Mouse (Mus musculus) embryonic fibroblast, embryonic 13.5 days (primary cell): ENCODE measurements around the gene Rbm5.

ENCODE experiments used
- CTCF ChIP-seq: IDR thresholded peaks from 2 replicates; pipeline ENCODE4 v1.5.1; 2011; ENCODE audit warnings: mild to moderate bottlenecking, control low read depth, low read length, moderate library complexity, borderline replicate concordance; ENCODE audit not compliant: insufficient read depth
- POLR2A ChIP-seq: IDR thresholded peaks from 2 replicates; pipeline ENCODE4 v1.6.1; 2011; ENCODE audit warnings: low read depth, mild to moderate bottlenecking, control low read depth, low read length, moderate library complexity

DNA sequence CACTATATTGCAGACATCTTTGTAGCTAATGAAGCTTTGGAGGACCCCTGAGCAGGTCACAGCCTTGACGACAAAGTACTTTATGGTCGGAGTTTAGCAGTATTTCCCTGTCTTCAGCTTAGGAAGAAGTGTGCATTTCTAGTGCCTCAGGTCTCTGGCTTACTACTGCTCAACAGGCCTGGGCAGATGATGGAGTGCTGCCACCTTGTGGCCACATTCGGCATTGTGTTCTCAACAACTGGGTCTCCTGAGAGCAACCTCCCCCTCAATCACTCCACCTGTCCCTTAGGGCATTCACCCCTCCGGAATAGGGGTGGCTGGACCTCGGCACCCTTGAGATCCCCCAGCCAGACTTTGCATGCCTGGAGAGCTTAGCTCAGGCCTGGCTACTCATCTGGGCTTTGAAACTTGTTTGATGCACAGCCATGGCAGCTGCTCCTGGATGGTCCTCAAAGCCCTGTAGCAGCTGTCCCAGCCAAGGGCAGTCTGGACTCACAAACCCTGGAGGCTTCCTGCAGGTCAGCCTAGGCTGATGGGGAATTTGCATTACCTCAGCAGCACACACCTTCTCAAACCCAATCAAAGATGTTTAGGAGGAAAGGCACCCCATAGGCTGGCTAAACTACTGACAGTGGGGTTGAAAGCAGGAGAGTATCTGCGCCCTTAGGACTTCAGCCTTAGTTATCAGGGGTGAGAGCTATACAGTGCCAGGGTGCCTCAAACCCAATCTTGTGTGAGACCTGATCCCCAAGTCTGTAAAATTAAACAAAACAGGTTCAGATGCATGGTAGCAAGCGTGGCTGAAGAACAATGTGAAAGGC is 32.6 kb downstream of the Rbm5 start:
- TF ChIP-seq CTCF (peak; percentile 96), POLR2A (no peak)
